Mouse (Mus musculus) heart, adult 2 months (tissue): ENCODE measurements around the gene Dpm1. TPM values are rescaled to one million over a fixed set of nuclear protein-coding genes. Genes with fewer than 3 reads are reported as not detected.

Experiments used
- DNase-seq, 2 experiments: peaks; one replicate each; pipeline ENCODE4 v3.0.0; 2021
- H3K27ac ChIP-seq: fragments of 200-600 bp; 2 replicates; pipeline ENCODE4 v1.8.1; 2022
- H3K27me3 ChIP-seq: fragments of 200-500 bp; 2 replicates; pipeline ENCODE4 v1.6.1; 2012; ENCODE audit warnings: mild to moderate bottlenecking, low read length, inconsistent platforms, mixed read lengths; ENCODE audit not compliant: control insufficient read depth, insufficient read depth
- H3K36me3 ChIP-seq: fragments of 200-500 bp; 2 replicates; pipeline ENCODE4 v1.6.1; 2012; ENCODE audit warnings: low read length, inconsistent platforms; ENCODE audit not compliant: control insufficient read depth, insufficient read depth
- H3K4me1 ChIP-seq: fragments of 200-500 bp; 2 replicates; pipeline ENCODE4 v1.6.1; 2011; ENCODE audit warnings: low read length; ENCODE audit not compliant: control insufficient read depth, insufficient read depth
- H3K4me3 ChIP-seq: fragments of 200-600 bp; 2 replicates; pipeline ENCODE4 v1.8.1; 2022
- H3K79me2 ChIP-seq: fragments of 200-500 bp; replicated peaks from 2 replicates; pipeline ENCODE4 v1.6.1; 2012; ENCODE audit warnings: mild to moderate bottlenecking, inconsistent platforms, low read length, moderate library complexity, mixed read lengths; ENCODE audit not compliant: control insufficient read depth, insufficient read depth
- H3K9ac ChIP-seq: fragments of 200-500 bp; 2 replicates; pipeline ENCODE4 v1.6.1; 2012; ENCODE audit warnings: low read depth, mild to moderate bottlenecking, control low read depth, inconsistent platforms, low read length, mixed read lengths
- CTCF ChIP-seq: fragments of 200-600 bp; IDR thresholded peaks from 2 replicates; pipeline ENCODE4 v1.8.1; 2022; ENCODE audit warnings: antibody characterized with exemption, mild to moderate bottlenecking, moderate library complexity
- EP300 ChIP-seq: fragments of 200-500 bp; IDR thresholded peaks from 2 replicates; pipeline ENCODE4 v1.6.1; 2011; ENCODE audit warnings: low read depth, low read length, control low read depth; ENCODE audit not compliant: insufficient read depth
- POLR2A ChIP-seq: fragments of 200-500 bp; IDR thresholded peaks from 2 replicates; pipeline ENCODE4 v1.6.1; 2011; ENCODE audit warnings: mild to moderate bottlenecking, low read depth, low read length, control low read depth; ENCODE audit not compliant: insufficient read depth
- WGBS: fragments of 180-500 bp; shearing (Covaris S2); methylation state at CpG from one replicate; pipeline ENCODE4 v1.1.7; 2018; 5-methylcytosine and 5-hydroxymethylcytosine counted together
- intact Hi-C: fragments of 180-260 bp; cut with DNase I; formaldehyde crosslinking; loops from one replicate; pipeline ENCODE4 v1.15.1; 2025
- polyA plus RNA-seq: library from polyadenylated mRNA; depleted of rRNA; stranded (reverse); fragments of >200 nt; gene quantifications from 2 replicates; pipeline ENCODE4 v1.2.3, GENCODE M21; 2012
- total RNA-seq, 2 experiments: library from RNA; stranded (reverse); gene quantifications; 2 replicates each; pipeline ENCODE4 v1.2.3; 2021

Dpm1 gene
- total and polyA plus RNA-seq, 3 experiments, result 25.5 to 88.1 (median 77.6) TPM

DNA sequence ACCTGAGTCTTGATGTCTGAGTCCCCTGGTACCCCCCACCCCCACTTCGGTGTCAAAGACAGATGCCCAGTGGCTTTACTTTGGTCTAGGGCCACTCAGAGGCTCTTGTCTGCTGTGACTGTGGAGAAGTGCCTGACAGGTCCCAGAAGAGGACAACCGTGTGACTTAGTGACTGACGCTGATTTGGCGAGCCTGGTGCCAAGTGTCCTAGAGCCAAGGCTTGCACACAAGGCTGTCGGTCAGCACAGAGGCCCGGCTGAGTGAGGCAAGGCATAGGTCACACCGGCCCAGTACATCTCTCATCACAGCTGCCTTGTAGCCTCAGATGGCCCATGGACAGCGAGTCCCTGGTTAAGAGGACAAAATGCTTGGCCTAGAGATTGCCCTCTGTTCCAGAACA, 28.7 kb upstream of the Dpm1 start:
- DNase-seq, result peak; percentile 30 to 55
- Histone ChIP-seq H3K27ac (no peak overlapping the region), H3K79me2 (no peaks in the 10 kb centered on the region), H3K36me3 (no peaks in the 10 kb centered on the region), H3K27me3 (peaks cover 4% of the 10 kb centered on the region; the same call in 1 of the 2 replicates), H3K4me3 (no peak overlapping the region), H3K4me1 (no peaks in the 10 kb centered on the region), H3K9ac (no peak overlapping the region)
- 66% methylated on average over 8 of the region's 8 CpGs for WGBS
- intact Hi-C loops, result no loop called here
- TF ChIP-seq CTCF (no peak), EP300 (no peak), POLR2A (no peak)

DNA sequence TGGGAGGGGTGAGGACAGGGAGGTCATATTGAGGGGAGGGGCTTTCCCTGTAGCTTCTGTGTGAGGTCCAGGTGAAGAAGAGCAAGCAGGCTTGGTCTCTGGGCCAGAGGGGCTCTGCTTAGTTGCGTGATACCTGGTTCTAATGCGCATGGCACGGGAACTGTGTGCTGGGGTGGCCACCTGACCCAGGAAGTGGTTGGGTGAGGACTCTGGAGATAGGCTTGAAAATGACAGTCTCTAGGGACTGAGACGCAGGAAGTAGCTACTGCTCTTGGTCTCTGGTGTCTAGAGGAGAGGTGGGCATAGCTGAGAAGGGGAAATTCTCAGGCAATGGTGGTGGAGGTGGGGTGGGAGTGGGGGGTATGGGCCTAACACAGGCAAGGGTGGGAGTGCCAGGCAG, 26.8 kb upstream of the Dpm1 start:
- intact Hi-C loops, result no loop called here
- no peak for DNase-seq
- H3K27me3 ChIP-seq, result no peaks in the 10 kb centered on the region
- H3K79me2 ChIP-seq, result no peaks in the 10 kb centered on the region
- no peak overlapping the region for H3K4me3 ChIP-seq
- TF ChIP-seq CTCF, result no peak
- no peak for TF ChIP-seq POLR2A
- TF ChIP-seq EP300, result no peak
- 82% methylated on average over 4 of the region's 4 CpGs for WGBS
- H3K27ac ChIP-seq, result no peak overlapping the region
- H3K9ac ChIP-seq, result no peak overlapping the region
- H3K4me1 ChIP-seq, result no peaks in the 10 kb centered on the region
- no peaks in the 10 kb centered on the region for H3K36me3 ChIP-seq

DNA sequence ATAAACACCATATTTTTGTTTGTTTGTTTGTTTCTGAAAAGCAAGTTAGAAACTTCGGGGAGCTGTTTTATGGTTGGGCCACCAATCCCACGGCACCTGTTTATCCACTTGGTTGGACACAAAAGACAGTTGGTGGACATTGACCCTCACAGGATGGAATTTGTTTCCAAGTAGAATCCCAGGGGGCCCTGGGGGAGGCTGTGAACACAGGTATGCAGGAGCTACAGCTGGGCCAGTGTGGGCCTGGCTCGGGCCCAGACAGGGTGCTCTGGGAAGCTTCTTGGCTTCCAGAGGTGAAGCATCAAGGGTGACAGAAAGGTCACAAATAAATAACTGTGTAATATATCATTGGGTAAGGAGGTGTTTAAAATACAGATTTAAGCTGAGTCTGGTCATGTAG, 26.1 kb upstream of the Dpm1 start:
- H3K9ac ChIP-seq, result no peak overlapping the region
- DNase-seq, result no peak
- no peaks in the 10 kb centered on the region for H3K79me2 ChIP-seq
- no peak overlapping the region for H3K27ac ChIP-seq
- TF ChIP-seq EP300 (no peak), POLR2A (no peak), CTCF (no peak)
- no peaks in the 10 kb centered on the region for H3K27me3 ChIP-seq
- no peak overlapping the region for H3K4me3 ChIP-seq
- WGBS, result 69% methylated on average over 3 of the region's 3 CpGs
- no peaks in the 10 kb centered on the region for H3K36me3 ChIP-seq
- H3K4me1 ChIP-seq, result no peaks in the 10 kb centered on the region
- intact Hi-C loops, result no loop called here

DNA sequence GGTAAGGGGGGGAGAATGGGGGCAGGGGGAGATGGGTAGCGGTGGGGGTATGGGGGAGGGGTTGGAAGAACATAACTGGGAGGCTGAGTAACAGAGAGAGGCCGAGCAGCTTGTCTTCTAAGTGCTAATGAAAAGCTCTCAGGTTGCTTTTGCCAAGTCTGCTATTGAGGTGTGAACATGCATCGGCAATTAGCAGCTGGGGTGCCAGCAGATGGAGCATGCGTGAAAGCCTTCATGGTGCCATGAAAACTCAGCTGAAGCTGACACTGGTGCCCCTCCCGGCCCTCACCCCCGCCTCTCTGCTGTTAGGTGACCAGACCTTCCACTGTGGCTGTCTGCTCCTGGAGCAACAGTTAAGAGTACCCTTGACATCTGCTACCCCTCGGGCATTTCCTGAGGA, 23.4 kb upstream of the Dpm1 start:
- TF ChIP-seq EP300 (no peak), CTCF (no peak), POLR2A (no peak)
- H3K9ac ChIP-seq, result no peak overlapping the region
- H3K27ac ChIP-seq, result no peak overlapping the region
- 19% methylated on average over 7 of the region's 7 CpGs for WGBS
- no peaks in the 10 kb centered on the region for H3K36me3 ChIP-seq
- DNase-seq, result no peak
- intact Hi-C loops, result loop anchor here (5.0 kb wide), 1 partner anchor 373 kb away; no protein-coding TSS in a partner anchor
- no peaks in the 10 kb centered on the region; the same call in 1 of the 2 replicates for H3K4me1 ChIP-seq
- no peaks in the 10 kb centered on the region for H3K79me2 ChIP-seq
- no peaks in the 10 kb centered on the region for H3K27me3 ChIP-seq
- no peak overlapping the region for H3K4me3 ChIP-seq

DNA sequence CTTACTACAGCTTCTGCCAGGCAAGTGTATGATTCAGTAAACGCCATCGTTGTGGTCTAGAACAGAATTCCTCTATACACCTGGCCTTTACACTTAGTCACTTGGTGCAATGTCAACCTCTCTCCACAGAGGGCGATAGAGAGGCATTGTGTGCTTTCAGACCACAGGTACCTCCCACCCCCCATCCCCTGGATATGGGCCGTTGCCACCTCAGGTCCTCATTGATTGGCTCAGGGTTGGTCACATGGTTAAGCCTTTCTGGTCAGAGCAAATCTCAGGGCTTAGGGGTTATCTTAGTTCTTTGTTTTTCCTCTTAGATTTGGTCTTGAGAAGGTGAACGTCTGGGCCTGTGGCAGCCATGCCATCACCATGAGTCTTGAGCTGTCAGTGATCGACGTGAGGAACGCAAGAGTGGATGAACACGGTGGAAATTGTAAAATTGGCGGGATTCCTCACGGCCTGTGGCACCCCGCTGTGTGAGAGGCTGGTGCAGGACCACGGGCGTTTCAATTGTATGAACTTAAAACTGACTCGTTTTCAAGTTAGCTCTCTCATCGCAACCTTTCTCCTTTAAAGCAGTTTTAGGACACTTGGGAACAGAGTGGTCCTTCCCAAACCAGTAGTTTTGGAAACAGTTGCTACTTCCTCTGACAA, 22.4 kb upstream of the Dpm1 start:
- H3K27me3 ChIP-seq, result no peaks in the 10 kb centered on the region
- no peaks in the 10 kb centered on the region for H3K36me3 ChIP-seq
- H3K9ac ChIP-seq, result no peak overlapping the region
- H3K4me1 ChIP-seq, result no peaks in the 10 kb centered on the region; the same call in 1 of the 2 replicates
- no peak for DNase-seq
- H3K79me2 ChIP-seq, result no peaks in the 10 kb centered on the region
- intact Hi-C loops, result loop anchor here (5.0 kb wide), 1 partner anchor 375 kb away; no protein-coding TSS in a partner anchor
- WGBS, result 15% methylated on average over 16 of the region's 16 CpGs
- H3K4me3 ChIP-seq, result no peak overlapping the region
- TF ChIP-seq POLR2A (no peak), EP300 (no peak), CTCF (peak; percentile 65)
- H3K27ac ChIP-seq, result no peak overlapping the region

DNA sequence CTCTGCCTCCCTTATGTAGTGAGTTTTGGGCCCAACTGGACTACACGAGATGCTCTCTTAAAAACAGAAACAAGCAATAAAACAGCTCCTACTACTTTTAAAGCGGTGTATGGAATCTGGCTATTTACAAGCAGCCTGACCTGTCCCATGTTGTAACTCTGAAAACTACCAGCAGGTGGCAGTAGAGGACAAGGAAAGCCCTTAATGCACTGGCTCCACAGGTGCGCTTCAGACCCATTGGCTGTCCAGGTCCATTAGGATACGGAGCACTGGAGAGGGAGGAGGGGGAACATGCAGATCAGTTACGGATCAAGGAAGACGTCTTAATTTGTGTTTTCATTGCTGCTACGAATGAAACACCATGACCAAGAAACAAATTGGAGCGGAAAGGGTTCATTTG, 19.9 kb upstream of the Dpm1 start:
- Histone ChIP-seq H3K27me3 (no peaks in the 10 kb centered on the region; the same call in 1 of the 2 replicates), H3K9ac (no peak overlapping the region), H3K27ac (no peak overlapping the region), H3K4me3 (no peak overlapping the region), H3K79me2 (no peaks in the 10 kb centered on the region), H3K4me1 (no peaks in the 10 kb centered on the region; the same call in 1 of the 2 replicates), H3K36me3 (no peaks in the 10 kb centered on the region)
- DNase-seq, result peak; percentile 66 to 77
- TF ChIP-seq POLR2A (no peak), EP300 (peak; percentile 78; the same call in 1 of the 2 replicates), CTCF (peak; percentile 92)
- intact Hi-C loops, result loop anchor here (1.0 to 5.0 kb wide), 2 partner anchors 195 to 377 kb away; no protein-coding TSS in a partner anchor
- 19% methylated on average over 8 of the region's 8 CpGs for WGBS
